7 mouse cellular contexts compared by ENCODE assay signal in the genomic region with DNA sequence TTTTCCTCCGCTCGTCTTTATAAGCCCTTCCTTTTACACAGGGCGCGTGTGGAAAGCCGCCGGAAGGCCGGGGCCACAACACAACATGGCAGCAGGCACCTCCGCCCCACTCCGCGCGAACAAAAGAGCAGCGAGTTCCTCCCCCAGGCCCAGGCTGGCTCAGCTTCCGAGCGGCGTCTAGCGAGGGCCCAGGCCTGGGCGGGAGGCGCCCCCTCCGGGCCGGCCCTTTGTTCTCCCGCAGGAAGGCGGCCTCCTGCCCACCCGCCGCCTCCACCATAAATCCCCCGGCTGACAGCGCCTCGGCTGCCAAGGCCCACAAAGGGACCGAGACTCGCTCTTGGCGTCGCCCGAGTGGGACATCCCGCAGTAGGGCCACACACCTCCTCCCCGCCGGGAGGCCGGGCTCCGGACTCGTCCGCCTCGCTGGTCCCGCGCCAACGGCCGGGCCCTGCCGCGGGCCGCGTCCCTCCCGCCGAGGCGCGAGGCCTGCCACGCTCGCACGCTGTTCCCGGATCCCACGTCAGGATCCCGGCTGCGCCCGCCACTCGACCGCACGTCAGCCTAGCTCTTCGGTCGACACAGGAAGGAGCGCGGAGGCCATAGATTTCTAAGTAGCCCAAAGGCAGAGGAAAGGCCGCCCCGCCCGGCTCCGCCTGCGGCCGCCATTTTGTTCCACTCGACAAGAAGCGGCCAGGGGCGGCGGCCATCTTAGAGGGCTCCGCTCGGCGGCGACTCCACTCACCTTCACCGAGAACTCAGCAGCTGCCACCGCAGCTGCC. TPM values are rescaled to one million over a fixed set of nuclear protein-coding genes. Genes with fewer than 3 reads are reported as not detected.
DNase-seq lines count a peak whose midpoint lies in the region; ATAC-seq and TF ChIP-seq lines count a peak whose summit lies in the region.

No protein-coding gene starts in this region.

- peaks cover 18% of the 10 kb centered on the region for H3K4me1 ChIP-seq in embryonic facial prominence, embryonic 12.5 days
- H3K4me1 ChIP-seq in kidney, adult 2 months (ENCODE audit: control insufficient read depth, insufficient read depth, low read length), result no peaks in the 10 kb centered on the region
- H3K4me1 ChIP-seq in limb, embryonic 11.5 days (ENCODE audit: control insufficient read depth, insufficient read depth, low read length), result peaks cover 10% of the 10 kb centered on the region; the same call in 1 of the 2 replicates
- peaks cover 39% of the 10 kb centered on the region for H3K4me1 ChIP-seq in midbrain, embryonic 13.5 days (replicated peaks)
- no peaks in the 10 kb centered on the region; the same call in 1 of the 2 replicates for H3K4me1 ChIP-seq in small intestine, adult 2 months (ENCODE audit: control insufficient read depth, insufficient read depth, insufficient read length, low read length)

- TF ChIP-seq CTCF in kidney, adult 2 months (conservative IDR thresholded peaks at IDR 0.05; ENCODE audit: insufficient read depth, insufficient read length, low read depth, low read length), result no peak
- TF ChIP-seq CTCF in small intestine, adult 2 months (IDR thresholded peaks at IDR 0.05; ENCODE audit: extremely low read depth, insufficient read length, insufficient replicate concordance, low read depth, low read length), result no peak

- TF ChIP-seq POLR2A in kidney, adult 2 months (IDR thresholded peaks at IDR 0.05; ENCODE audit: low read depth, low read length), result peak; percentile 17
- no peak; the same call in 1 of the 2 replicates for TF ChIP-seq POLR2A in small intestine, adult 2 months (IDR thresholded peaks at IDR 0.05; ENCODE audit: low read depth, low read length)

- H3K4me3 ChIP-seq in embryonic facial prominence, embryonic 12.5 days, result peak overlapping the region; percentile 96
- peak overlapping the region; percentile 92 for H3K4me3 ChIP-seq in kidney, adult 2 months (ENCODE audit: insufficient read depth, low read depth, low read length)
- H3K4me3 ChIP-seq in limb, embryonic 11.5 days (ENCODE audit: low read depth, low read length), result peak overlapping the region; percentile 94
- peak overlapping the region; percentile 99 for H3K4me3 ChIP-seq in midbrain, embryonic 13.5 days (replicated peaks)
- peak overlapping the region; percentile 96 for H3K4me3 ChIP-seq in small intestine, adult 2 months (ENCODE audit: low read depth, low read length)

- H3K9ac ChIP-seq in embryonic facial prominence, embryonic 12.5 days, result peak overlapping the region; percentile 100
- H3K9ac ChIP-seq in limb, embryonic 11.5 days (ENCODE audit: low read length), result peak overlapping the region; percentile 99
- H3K9ac ChIP-seq in midbrain, embryonic 13.5 days (replicated peaks), result peak overlapping the region; percentile 100

- no peaks in the 10 kb centered on the region for H3K27me3 ChIP-seq in embryonic facial prominence, embryonic 12.5 days
- H3K27me3 ChIP-seq in kidney, adult 2 months (replicated peaks; ENCODE audit: control insufficient read depth, insufficient read depth, low read length), result no peaks in the 10 kb centered on the region
- H3K27me3 ChIP-seq in limb, embryonic 11.5 days (ENCODE audit: control insufficient read depth, insufficient read depth, low read length), result no peaks in the 10 kb centered on the region
- no peaks in the 10 kb centered on the region for H3K27me3 ChIP-seq in midbrain, embryonic 13.5 days
- no peaks in the 10 kb centered on the region for H3K27me3 ChIP-seq in small intestine, adult 2 months (ENCODE audit: control insufficient read depth, insufficient read depth, low read length)

- H3K36me3 ChIP-seq in embryonic facial prominence, embryonic 12.5 days, result peaks cover 40% of the 10 kb centered on the region
- H3K36me3 ChIP-seq in kidney, adult 2 months (ENCODE audit: control insufficient read depth, insufficient read depth, low read length), result peaks cover 30% of the 10 kb centered on the region
- H3K36me3 ChIP-seq in limb, embryonic 11.5 days (ENCODE audit: control insufficient read depth, insufficient read depth, low read length), result peaks cover 21% of the 10 kb centered on the region
- H3K36me3 ChIP-seq in midbrain, embryonic 13.5 days, result peaks cover 40% of the 10 kb centered on the region
- H3K36me3 ChIP-seq in small intestine, adult 2 months (ENCODE audit: control insufficient read depth, insufficient read depth, low read length), result peaks cover 36% of the 10 kb centered on the region

- DNase-seq in adrenal gland, postnatal 36 days, result peak; percentile 85 to 90
- DNase-seq in heart, adult 18-20 months, result peak; percentile 88 to 89
- peak; percentile 91 for DNase-seq in kidney, adult 2 months
- DNase-seq in limb, embryonic 11.5 days (ENCODE audit: low spot score), result peak; percentile 92

- ATAC-seq in embryonic facial prominence, embryonic 12.5 days (ENCODE audit: insufficient number of reproducible peaks, insufficient read depth, low FRiP score, low TSS enrichment), result peak; percentile 50
- ATAC-seq in limb, embryonic 11.5 days (ENCODE audit: insufficient number of reproducible peaks, low FRiP score, low TSS enrichment, low read depth), result peak; percentile 78
- ATAC-seq in midbrain, embryonic 13.5 days, result peak; percentile 82

- no peaks in the 10 kb centered on the region for H3K9me3 ChIP-seq in embryonic facial prominence, embryonic 12.5 days
- no peaks in the 10 kb centered on the region for H3K9me3 ChIP-seq in limb, embryonic 11.5 days (ENCODE audit: control insufficient read depth, low read length)
- no peaks in the 10 kb centered on the region for H3K9me3 ChIP-seq in midbrain, embryonic 13.5 days

- H3K4me2 ChIP-seq in embryonic facial prominence, embryonic 12.5 days (replicated peaks), result peak overlapping the region; percentile 88
- peak overlapping the region; percentile 61; the same call in 1 of the 2 replicates for H3K4me2 ChIP-seq in limb, embryonic 11.5 days (ENCODE audit: low read depth, severe bottlenecking)
- H3K4me2 ChIP-seq in midbrain, embryonic 13.5 days (replicated peaks), result peak overlapping the region; percentile 92

- peak overlapping the region; percentile 100 for H3K27ac ChIP-seq in embryonic facial prominence, embryonic 12.5 days
- H3K27ac ChIP-seq in kidney, adult 2 months (ENCODE audit: insufficient read depth, low read depth, low read length), result peak overlapping the region; percentile 98
- peak overlapping the region; percentile 100 for H3K27ac ChIP-seq in limb, embryonic 11.5 days (replicated peaks; ENCODE audit: low read depth, low read length)
- peak overlapping the region; percentile 100 for H3K27ac ChIP-seq in midbrain, embryonic 13.5 days
- peak overlapping the region; percentile 98 for H3K27ac ChIP-seq in small intestine, adult 2 months (ENCODE audit: insufficient read depth, low read depth, low read length)

- WGBS in embryonic facial prominence, embryonic 12.5 days, result under 1% methylated on average over 81 of the region's 83 CpGs
- WGBS in kidney, adult 2 months, result under 1% methylated on average over 83 of the region's 83 CpGs
- WGBS in limb, embryonic 11.5 days, result under 1% methylated on average over 83 of the region's 83 CpGs
- WGBS in midbrain, embryonic 13.5 days, result under 1% methylated on average over 83 of the region's 83 CpGs
- 1% methylated on average over 83 of the region's 83 CpGs for WGBS in small intestine, adult 2 months

RNA-seq across cellular contexts. Expression of a gene that starts 0.6 kb away (rescaled TPM):
- 1,000 to 10,000 TPM; 1,018 to 1,041 TPM for total RNA-seq in adrenal gland, postnatal 36 days (2021)
- polyA plus RNA-seq in embryonic facial prominence, embryonic 12.5 days (2016; fragmentation: Nextera tagmentation; extraction: Ambion mirVana), result 989 and 1,084 TPM in 2 replicates
- 1,000 to 10,000 TPM; 1,006 to 1,066 TPM for total RNA-seq in heart, adult 18-20 months (2021)
- 124 and 161 TPM in 2 replicates for polyA plus RNA-seq in kidney, adult 2 months (2012; rRNA removed)
- polyA plus RNA-seq in limb, embryonic 11.5 days (2014; fragmentation: Nextera tagmentation; extraction: Ambion mirVana), result 1,587 and 1,677 TPM in 2 replicates
- polyA plus RNA-seq in midbrain, embryonic 13.5 days (2015; fragmentation: Nextera tagmentation; extraction: Ambion mirVana), result 1,301 and 1,321 TPM in 2 replicates
- 17.3 and 28.7 TPM in 2 replicates for polyA plus RNA-seq in small intestine, adult 2 months (2012; rRNA removed)

RNA-seq across cellular contexts. Expression of a gene that starts 53.5 kb away (rescaled TPM):
- total RNA-seq in adrenal gland, postnatal 36 days (2021), result 10 to 100 TPM; 39.6 to 52.4 TPM
- polyA plus RNA-seq in embryonic facial prominence, embryonic 12.5 days (2016; fragmentation: Nextera tagmentation; extraction: Ambion mirVana), result 89.7 and 94.5 TPM in 2 replicates
- total RNA-seq in heart, adult 18-20 months (2021), result 10 to 100 TPM; 12.6 to 15.7 TPM
- 11.5 and 12.7 TPM in 2 replicates for polyA plus RNA-seq in kidney, adult 2 months (2012; rRNA removed)
- 73.3 and 86.1 TPM in 2 replicates for polyA plus RNA-seq in limb, embryonic 11.5 days (2014; fragmentation: Nextera tagmentation; extraction: Ambion mirVana)
- polyA plus RNA-seq in midbrain, embryonic 13.5 days (2015; fragmentation: Nextera tagmentation; extraction: Ambion mirVana), result 99.7 and 102 TPM in 2 replicates
- polyA plus RNA-seq in small intestine, adult 2 months (2012; rRNA removed), result 2.3 and 3.9 TPM in 2 replicates

Comparison
In these comparisons a context has a peak if more than half of its experiments do, and no peak if none do; other contexts are left out.
1. Peak in every context shown above with its lines: DNase-seq, ATAC-seq, H3K4me3 ChIP-seq and H3K27ac ChIP-seq.